Mouse (Mus musculus): ENCODE data around the gene Unc13d.
"Not testable (repeated sequence)": the region's sequence is repeated elsewhere in the genome, so short reads cannot be mapped to it uniquely, and the experiment has no call there.

The Unc13d gene

DNA sequence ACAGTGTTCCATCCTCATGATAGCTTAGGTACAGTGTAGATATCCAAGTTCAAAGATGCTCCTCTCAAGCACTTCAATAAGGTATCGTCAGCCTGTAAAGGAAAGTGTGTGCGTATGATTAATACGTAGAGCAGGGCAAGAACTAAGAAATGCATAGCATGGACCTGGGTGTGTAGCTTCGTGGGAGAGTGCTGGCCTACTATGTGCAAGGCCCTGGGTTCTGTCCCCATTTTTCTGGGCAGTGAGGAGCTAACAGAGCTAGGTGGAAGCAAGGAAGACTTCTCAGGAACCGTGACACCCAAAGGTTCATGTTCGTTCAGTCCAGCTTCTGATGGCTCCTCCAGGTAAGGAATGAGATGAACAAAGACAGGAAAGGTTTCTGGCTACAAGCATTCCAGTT is 32.6 kb downstream of the Unc13d start:
- no peak for DNase-seq (ENCODE audit: low spot score)

DNA sequence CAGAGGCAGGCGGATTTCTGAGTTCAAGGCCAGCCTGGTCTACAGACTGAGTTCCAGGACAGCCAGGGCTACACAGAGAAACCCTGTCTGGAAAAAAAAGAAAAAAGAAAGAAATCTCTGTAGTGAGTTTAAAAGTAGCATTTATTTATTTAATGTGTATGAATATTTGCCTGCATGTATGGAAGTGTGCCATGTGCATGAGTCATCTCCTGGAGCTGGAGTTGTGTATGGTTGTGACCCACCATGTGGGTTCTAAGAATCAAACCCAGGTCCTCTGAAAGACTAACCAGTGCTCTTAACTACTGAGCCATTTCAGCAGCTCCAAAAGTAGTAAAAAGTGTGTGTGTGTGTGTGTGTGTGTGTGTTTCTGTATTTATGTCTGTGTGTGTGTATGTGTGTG is 34.5 kb downstream of the Unc13d start:
- DNase-seq (ENCODE audit: low spot score): no peak

DNA sequence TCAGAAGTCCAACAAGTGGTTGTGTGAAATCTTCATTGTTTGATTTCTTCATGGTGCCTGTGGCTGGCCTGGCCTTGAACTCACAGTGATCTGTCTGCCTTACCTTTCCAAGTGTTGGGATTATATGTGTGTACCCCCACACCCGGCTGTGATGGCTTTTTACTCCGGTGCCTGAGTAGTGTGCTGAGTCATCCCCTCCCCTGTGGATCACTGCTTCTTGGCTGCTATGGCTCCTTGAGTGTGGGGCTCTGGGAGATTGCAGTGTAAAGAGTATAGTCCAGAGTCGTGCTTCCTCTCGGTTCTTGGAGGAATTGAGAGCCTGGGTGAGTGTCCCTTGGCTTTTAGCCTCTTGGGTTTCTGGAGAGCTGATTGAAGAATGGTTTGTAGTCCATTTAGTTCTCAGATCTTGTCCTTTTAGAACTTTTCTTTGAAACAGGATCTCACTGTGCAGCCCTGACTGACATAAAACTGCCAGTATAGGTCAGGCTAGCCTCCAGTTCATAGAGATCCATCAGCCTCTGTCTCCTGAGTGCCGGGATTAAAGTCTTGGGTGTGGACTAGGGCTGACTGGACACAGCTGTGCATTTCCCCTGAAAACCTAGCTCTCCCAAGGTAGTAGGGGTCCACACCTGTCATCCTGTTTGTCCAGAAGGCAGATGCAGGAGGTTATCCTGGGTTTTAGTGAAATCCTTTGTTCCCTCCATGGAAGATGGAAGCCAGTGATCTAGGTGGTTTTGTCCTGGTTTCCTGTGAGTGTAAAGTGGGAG is 35.2 kb downstream of the Unc13d start:
- no peak for DNase-seq (ENCODE audit: low spot score)

DNA sequence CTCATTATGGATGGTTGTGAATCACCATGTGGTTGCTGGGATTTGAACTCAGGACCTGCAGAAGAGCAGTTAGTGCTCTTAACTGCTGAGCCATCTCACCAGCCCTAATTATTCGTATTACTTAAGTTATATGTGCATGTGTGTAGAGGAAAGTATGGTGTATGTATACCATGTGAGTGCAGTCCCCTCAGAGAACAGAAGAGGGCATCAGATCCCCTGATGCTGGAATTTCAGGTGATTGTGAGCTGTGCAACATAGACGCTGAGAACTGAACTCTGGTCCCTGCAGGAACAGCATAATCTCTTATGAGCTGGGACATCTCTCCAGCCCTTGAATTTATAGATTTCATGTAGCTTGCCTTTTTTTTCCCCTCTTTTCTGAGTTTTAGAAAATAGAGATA is 35.9 kb downstream of the Unc13d start:
- no peak for DNase-seq (ENCODE audit: low spot score)

DNA sequence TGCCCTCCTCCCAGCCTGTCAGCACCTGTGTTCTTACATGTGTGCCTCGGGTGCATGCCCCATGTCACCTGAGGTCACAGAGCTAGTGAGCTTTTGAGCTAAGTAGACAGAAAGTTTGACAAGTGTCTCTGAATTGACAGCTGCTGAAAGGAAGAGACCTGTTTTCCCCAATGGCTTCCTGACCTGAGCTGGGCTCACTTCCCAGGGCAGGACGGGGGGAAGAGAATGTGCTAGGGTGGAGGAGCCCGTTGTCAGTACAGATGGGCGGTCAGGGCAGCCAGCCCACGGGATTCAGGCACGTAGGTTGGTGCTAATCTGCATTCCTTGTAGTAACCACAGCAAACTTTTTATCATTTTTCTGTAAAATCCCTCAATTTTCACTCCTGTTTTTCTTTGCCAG is 37.2 kb downstream of the Unc13d start:
- DNase-seq (ENCODE audit: low spot score): no peak

GRCm38 (mm10) chr11:116037826-116038225 is 39.9 kb downstream of the Unc13d start:
- DNase-seq (ENCODE audit: low spot score): no peak

DNA sequence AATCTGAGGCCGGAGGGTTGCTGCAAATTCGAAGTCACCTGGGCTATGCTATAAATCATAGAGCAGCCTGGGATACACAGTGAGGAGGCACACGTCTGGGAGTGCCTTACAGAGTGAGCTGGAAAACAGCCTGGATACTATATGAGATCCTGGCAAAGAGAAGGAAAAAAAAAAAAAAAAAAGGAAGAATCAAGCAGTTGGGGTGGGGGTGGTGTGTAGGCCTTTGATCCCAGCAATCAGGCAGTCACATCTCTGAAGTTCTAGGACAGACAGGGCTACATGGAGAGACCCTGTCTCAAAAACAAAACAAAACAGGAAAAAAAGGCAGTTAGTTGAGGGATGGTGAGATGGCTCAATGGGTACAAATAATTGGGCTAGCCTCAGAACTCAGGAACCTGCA is 41.1 kb downstream of the Unc13d start:
- no peak for DNase-seq (ENCODE audit: low spot score)

- no peak for DNase-seq (ENCODE audit: low spot score)
Observed at GRCm38 (mm10) chr11:116034584-116034983, 43.2 kb downstream of the Unc13d start.

GRCm38 (mm10) chr11:116030898-116031845 is 46.6 kb downstream of the Unc13d start:
- DNase-seq (ENCODE audit: low spot score): peak; percentile 30

- DNase-seq (ENCODE audit: low spot score): peak; percentile 94
Observed at GRCm38 (mm10) chr11:116030088-116030897, 47.5 kb downstream of the Unc13d start, which contains the start of gene Unk. Gene Unk (plus strand): TSS chr11:116030322.

- DNase-seq (ENCODE audit: low spot score): no peak
Observed at GRCm38 (mm10) chr11:116029086-116029865, 48.5 kb downstream of the Unc13d start.

- DNase-seq (ENCODE audit: low spot score): no peak
Observed at GRCm38 (mm10) chr11:116028177-116028865, 49.4 kb downstream of the Unc13d start.

- no peak for DNase-seq (ENCODE audit: low spot score)
Observed at GRCm38 (mm10) chr11:116027756-116028155, 50.0 kb downstream of the Unc13d start, which contains the start of gene H3f3b. Gene H3f3b (minus strand): TSS chr11:116027962.

- no peak for DNase-seq (ENCODE audit: low spot score)
Observed at GRCm38 (mm10) chr11:116025056-116025845, 52.5 kb downstream of the Unc13d start.

GRCm38 (mm10) chr11:116024356-116024808 is 53.4 kb downstream of the Unc13d start:
- DNase-seq (ENCODE audit: low spot score): peak; percentile 91

DNA sequence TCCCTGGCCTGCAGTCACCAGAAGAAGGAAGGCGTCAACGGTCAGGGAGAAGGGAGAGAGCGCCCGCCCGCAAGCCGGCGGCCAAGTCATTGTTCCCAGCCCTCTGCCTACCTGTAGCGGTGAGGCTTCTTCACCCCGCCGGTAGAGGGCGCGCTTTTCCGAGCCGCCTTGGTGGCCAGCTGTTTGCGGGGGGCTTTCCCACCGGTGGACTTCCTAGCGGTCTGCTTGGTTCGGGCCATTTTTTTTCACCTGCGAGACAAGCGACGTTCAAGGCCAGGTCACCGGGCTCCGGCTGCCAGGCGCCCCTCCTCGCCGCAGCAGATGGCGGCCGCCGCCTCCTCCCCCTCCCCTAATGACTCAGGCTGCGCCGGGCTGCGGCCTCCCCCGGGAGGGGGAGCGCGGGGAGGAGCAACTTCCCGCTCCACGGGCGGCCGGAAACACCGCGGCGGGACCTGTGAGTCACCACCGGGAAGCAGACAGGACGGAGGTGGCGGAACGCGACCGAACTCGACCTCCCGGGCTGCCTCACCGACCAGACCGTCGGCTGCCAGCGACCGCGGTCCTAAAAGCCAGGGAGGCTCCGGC is 53.9 kb downstream of the Unc13d start:
- DNase-seq (ENCODE audit: low spot score): peak; percentile 82

DNA sequence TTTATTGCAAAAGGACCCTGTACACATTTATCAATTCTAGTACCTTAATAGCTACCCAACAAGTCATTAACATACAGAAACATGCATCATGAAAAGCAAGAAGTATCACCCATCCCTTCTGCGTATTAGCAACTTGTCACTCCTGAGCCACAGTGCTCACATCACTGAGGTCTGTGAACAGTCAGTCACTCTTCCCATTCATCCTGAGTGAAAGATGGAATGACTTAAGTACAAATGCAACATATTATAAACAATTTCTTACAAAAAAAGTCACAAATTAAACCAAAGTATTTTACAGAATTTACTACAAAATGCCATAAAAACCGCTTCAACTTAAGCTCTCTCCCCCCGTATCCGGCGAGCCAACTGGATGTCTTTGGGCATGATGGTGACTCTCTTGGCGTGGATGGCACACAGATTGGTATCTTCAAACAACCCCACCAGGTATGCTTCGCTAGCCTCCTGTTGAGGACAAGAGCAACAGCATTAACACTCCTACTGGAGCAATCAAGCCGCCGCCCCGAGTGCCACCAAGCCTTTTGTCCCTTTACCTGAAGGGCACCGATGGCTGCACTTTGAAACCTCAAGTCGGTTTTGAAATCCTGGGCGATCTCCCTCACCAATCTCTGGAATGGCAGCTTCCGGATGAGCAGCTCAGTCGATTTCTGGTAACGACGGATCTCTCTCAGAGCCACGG is 54.5 kb downstream of the Unc13d start:
- DNase-seq (ENCODE audit: low spot score): not testable (repeated sequence)

GRCm38 (mm10) chr11:116022256-116022780 is 55.4 kb downstream of the Unc13d start:
- no peak for DNase-seq (ENCODE audit: low spot score)

All from ovary, postnatal 36 days (tissue).